Mouse (Mus musculus) megakaryocyte, embryonic 14.5 days (primary cell): Measurements from ENCODE around the gene Asphd1.
"Not testable (repeated sequence)": the region's sequence is repeated elsewhere in the genome, so short reads cannot be mapped to it uniquely, and the experiment has no call there.

Experiments
- FLI1 ChIP-seq: IDR thresholded peaks from 2 replicates; pipeline ENCODE4 v1.6.1; 2012; ENCODE audit warnings: low read length, inconsistent platforms, mixed read lengths
- GATA1 ChIP-seq: IDR thresholded peaks from 3 replicates; pipeline ENCODE4 v1.6.1; 2012; ENCODE audit warnings: mixed read lengths, low read length, inconsistent platforms, borderline replicate concordance

GRCm38 (mm10) chr7:126918356-126918755 is 31.0 kb downstream of the Asphd1 start:
- not testable (repeated sequence) for TF ChIP-seq GATA1, FLI1
